Comparison of ENCODE assay signal across 24 mouse cellular contexts in the genomic region with DNA sequence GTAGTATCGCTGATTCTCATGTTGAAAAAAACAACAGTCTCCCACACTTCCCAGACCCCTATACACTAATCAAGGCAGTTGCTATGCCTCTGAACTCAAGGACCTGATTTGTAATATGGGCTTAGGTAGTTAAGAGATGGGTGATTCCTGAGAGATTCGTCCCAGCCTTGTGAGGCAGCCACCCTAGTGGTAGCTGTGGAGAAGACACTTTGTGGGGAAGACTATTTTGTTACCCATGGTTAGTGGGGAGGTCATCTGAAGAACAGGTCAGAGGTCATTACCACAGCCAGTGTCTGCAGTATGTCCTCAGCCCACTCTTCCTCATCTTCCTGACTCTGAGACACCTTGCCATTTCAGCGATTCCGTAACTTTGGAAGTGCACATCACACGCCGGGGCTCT. TPM values are rescaled to one million over a fixed set of nuclear protein-coding genes. Genes with fewer than 3 reads are reported as not detected.
A peak's percentile ranks its signal among the peaks of the same experiment; 100 is the strongest.
DNase-seq lines count a peak whose midpoint lies in the region; ATAC-seq and TF ChIP-seq lines count a peak whose summit lies in the region.
"Had no signal": no experiment of that assay in that cellular context is flagged by ENCODE, and none has a peak within 500 bp of the region (broad histone marks: within the 10 kb centered on the region; RNA-seq: fewer than 3 reads in every experiment).

No protein-coding gene starts in this region.

- no peak overlapping the region for H3K9ac ChIP-seq in forebrain, postnatal 0 days
- no peak overlapping the region for H3K9ac ChIP-seq in forebrain, embryonic 13.5 days
- no peak overlapping the region for H3K9ac ChIP-seq in liver, adult 2 months (ENCODE audit: low read depth, low read length)
- no peak overlapping the region for H3K9ac ChIP-seq in liver, embryonic 11.5 days (ENCODE audit: low read depth, low read length)
- no peak overlapping the region for H3K9ac ChIP-seq in midbrain, postnatal 0 days (replicated peaks; ENCODE audit: low read length, poor library complexity, severe bottlenecking)
- no peak overlapping the region for H3K9ac ChIP-seq in midbrain, embryonic 15.5 days
- H3K9ac ChIP-seq: embryonic facial prominence, embryonic 13.5 days; heart, embryonic 13.5 days; liver, embryonic 15.5 days; midbrain, embryonic 13.5 days had no signal

- no peaks in the 10 kb centered on the region for H3K4me1 ChIP-seq in forebrain, postnatal 0 days (ENCODE audit: insufficient read depth)
- peaks cover 5% of the 10 kb centered on the region; the same call in 1 of the 2 replicates for H3K4me1 ChIP-seq in forebrain, embryonic 13.5 days
- H3K4me1 ChIP-seq in liver, adult 2 months (ENCODE audit: control insufficient read depth, insufficient read depth, low read length): no peaks in the 10 kb centered on the region
- peaks cover 6% of the 10 kb centered on the region; the same call in 1 of the 2 replicates for H3K4me1 ChIP-seq in liver, embryonic 11.5 days (replicated peaks; ENCODE audit: control insufficient read depth, insufficient read depth, low read length)
- no peaks in the 10 kb centered on the region for H3K4me1 ChIP-seq in midbrain, postnatal 0 days (ENCODE audit: insufficient read depth, low read length)
- H3K4me1 ChIP-seq in midbrain, embryonic 15.5 days: peaks cover 8% of the 10 kb centered on the region

- peak; percentile 24; the same call in 1 of the 2 replicates for TF ChIP-seq CTCF in forebrain, postnatal 0 days (IDR thresholded peaks at IDR 0.05; ENCODE audit: low read depth)
- peak; percentile 2; the same call in 1 of the 2 replicates for TF ChIP-seq CTCF in liver, adult 2 months (IDR thresholded peaks at IDR 0.05; ENCODE audit: low read depth, low read length)
- TF ChIP-seq CTCF in midbrain, postnatal 0 days (IDR thresholded peaks at IDR 0.05): 0 out of 2 replicates have a peak, but pooled peaks have one; percentile 14

- H3K4me2 ChIP-seq in forebrain, postnatal 0 days (ENCODE audit: low read depth): no peak overlapping the region
- H3K4me2 ChIP-seq in forebrain, embryonic 13.5 days: no peak overlapping the region
- no peak overlapping the region for H3K4me2 ChIP-seq in liver, embryonic 11.5 days
- H3K4me2 ChIP-seq in midbrain, postnatal 0 days (ENCODE audit: low read depth, low read length, poor library complexity, severe bottlenecking): no peak overlapping the region
- no peak overlapping the region for H3K4me2 ChIP-seq in midbrain, embryonic 15.5 days
- H3K4me2 ChIP-seq: embryonic facial prominence, embryonic 13.5 days; heart, embryonic 13.5 days; liver, embryonic 15.5 days; midbrain, embryonic 13.5 days had no signal

- H3K27ac ChIP-seq in forebrain, postnatal 0 days (ENCODE audit: low read depth, low read length): no peak overlapping the region
- H3K27ac ChIP-seq in forebrain, embryonic 13.5 days: no peak overlapping the region
- H3K27ac ChIP-seq in liver, adult 2 months (replicated peaks; ENCODE audit: insufficient read depth, low read depth, low read length): no peak overlapping the region
- no peak overlapping the region for H3K27ac ChIP-seq in liver, embryonic 11.5 days (ENCODE audit: low read depth, low read length)
- H3K27ac ChIP-seq in midbrain, postnatal 0 days (ENCODE audit: low read depth, low read length): no peak overlapping the region
- H3K27ac ChIP-seq in midbrain, embryonic 15.5 days: no peak overlapping the region
- H3K27ac ChIP-seq: embryonic facial prominence, embryonic 13.5 days; heart, embryonic 13.5 days; liver, embryonic 15.5 days; midbrain, embryonic 13.5 days had no signal

- no peak for DNase-seq in forebrain, postnatal 0 days
- DNase-seq in liver, adult 2 months (ENCODE audit: extremely low read depth, low read depth, low spot score): no peak
- no peak for DNase-seq in liver, embryonic 11.5 days (ENCODE audit: low spot score)
- DNase-seq in midbrain, postnatal 0 days (ENCODE audit: low spot score): no peak
- no peak for DNase-seq in frontal cortex, postnatal 14 days (ENCODE audit: low spot score in 2 of 2)
- DNase-seq in cerebellum, postnatal 4 days (ENCODE audit: low spot score in 2 of 2): no peak
- DNase-seq: adrenal gland, postnatal 14 days; cerebellum, postnatal 14 days; embryo, embryonic 11 days; gastrocnemius, postnatal 10 days; heart, postnatal 14 days; kidney, adult 2 months; kidney, postnatal 14 days; layer of hippocampus, postnatal 36 days; thymus, postnatal 25 days had no signal

- no peaks in the 10 kb centered on the region for H3K9me3 ChIP-seq in forebrain, postnatal 0 days (ENCODE audit: low read length)
- no peaks in the 10 kb centered on the region for H3K9me3 ChIP-seq in forebrain, embryonic 13.5 days (replicated peaks)
- H3K9me3 ChIP-seq in liver, embryonic 11.5 days (ENCODE audit: control insufficient read depth, low read length): no peaks in the 10 kb centered on the region
- H3K9me3 ChIP-seq in midbrain, postnatal 0 days (ENCODE audit: low read length): no peaks in the 10 kb centered on the region
- no peaks in the 10 kb centered on the region for H3K9me3 ChIP-seq in midbrain, embryonic 15.5 days
- H3K9me3 ChIP-seq: embryonic facial prominence, embryonic 13.5 days; heart, embryonic 13.5 days; liver, embryonic 15.5 days; midbrain, embryonic 13.5 days had no signal

- no peak for TF ChIP-seq POLR2A in liver, adult 2 months (IDR thresholded peaks at IDR 0.05; ENCODE audit: extremely low read depth, insufficient read depth, low read length)

- WGBS in forebrain, postnatal 0 days: 94% methylated on average over 6 of the region's 6 CpGs
- WGBS in forebrain, embryonic 13.5 days: 94% methylated on average over 6 of the region's 6 CpGs
- WGBS in liver, adult 2 months: 96% methylated on average over 6 of the region's 6 CpGs
- WGBS in liver, embryonic 11.5 days: 87% methylated on average over 6 of the region's 6 CpGs
- WGBS in midbrain, postnatal 0 days: 95% methylated on average over 6 of the region's 6 CpGs
- 94% methylated on average over 6 of the region's 6 CpGs for WGBS in midbrain, embryonic 15.5 days

- no peak for ATAC-seq in forebrain, postnatal 0 days
- no peak for ATAC-seq in forebrain, embryonic 13.5 days
- ATAC-seq in liver, embryonic 11.5 days (replicated peaks; ENCODE audit: low FRiP score): no peak
- ATAC-seq in midbrain, postnatal 0 days (ENCODE audit: low FRiP score): no peak
- no peak for ATAC-seq in midbrain, embryonic 15.5 days (replicated peaks)
- ATAC-seq: forebrain, embryonic 14.5 days; midbrain, embryonic 13.5 days had no signal

- peaks cover 56% of the 10 kb centered on the region for H3K79me2 ChIP-seq in liver, adult 2 months (ENCODE audit: control insufficient read depth, insufficient read depth, low read length)

- no peaks in the 10 kb centered on the region for H3K27me3 ChIP-seq in forebrain, postnatal 0 days (ENCODE audit: insufficient read depth, low read length)
- no peaks in the 10 kb centered on the region for H3K27me3 ChIP-seq in forebrain, embryonic 13.5 days
- no peaks in the 10 kb centered on the region for H3K27me3 ChIP-seq in liver, adult 2 months (ENCODE audit: control insufficient read depth, insufficient read depth, low read length)
- H3K27me3 ChIP-seq in liver, embryonic 11.5 days (replicated peaks; ENCODE audit: control insufficient read depth, insufficient read depth, low read length): no peaks in the 10 kb centered on the region
- no peaks in the 10 kb centered on the region for H3K27me3 ChIP-seq in midbrain, postnatal 0 days (ENCODE audit: insufficient read depth, low read length)
- H3K27me3 ChIP-seq in midbrain, embryonic 15.5 days (replicated peaks): no peaks in the 10 kb centered on the region
- H3K27me3 ChIP-seq: embryonic facial prominence, embryonic 13.5 days; liver, embryonic 15.5 days; midbrain, embryonic 13.5 days had no signal

- no peak overlapping the region for H3K4me3 ChIP-seq in forebrain, postnatal 0 days (ENCODE audit: low read depth, low read length)
- no peak overlapping the region for H3K4me3 ChIP-seq in forebrain, embryonic 13.5 days
- no peak overlapping the region for H3K4me3 ChIP-seq in liver, adult 2 months (ENCODE audit: insufficient read depth, low read depth, low read length)
- no peak overlapping the region for H3K4me3 ChIP-seq in liver, embryonic 11.5 days (ENCODE audit: low read depth, low read length)
- no peak overlapping the region for H3K4me3 ChIP-seq in midbrain, postnatal 0 days (ENCODE audit: low read depth, low read length)
- H3K4me3 ChIP-seq in midbrain, embryonic 15.5 days: no peak overlapping the region
- H3K4me3 ChIP-seq: embryonic facial prominence, embryonic 13.5 days; heart, embryonic 13.5 days; liver, embryonic 15.5 days; midbrain, embryonic 13.5 days; myocyte had no signal

- no peaks in the 10 kb centered on the region for H3K36me3 ChIP-seq in forebrain, postnatal 0 days (ENCODE audit: insufficient read depth)
- H3K36me3 ChIP-seq in forebrain, embryonic 13.5 days (ENCODE audit: poor library complexity, severe bottlenecking): no peaks in the 10 kb centered on the region
- no peaks in the 10 kb centered on the region for H3K36me3 ChIP-seq in liver, adult 2 months (ENCODE audit: control insufficient read depth, insufficient read depth, low read length)
- no peaks in the 10 kb centered on the region for H3K36me3 ChIP-seq in liver, embryonic 11.5 days (ENCODE audit: control insufficient read depth, insufficient read depth, low read length)
- H3K36me3 ChIP-seq in midbrain, postnatal 0 days (ENCODE audit: insufficient read depth, low read length): no peaks in the 10 kb centered on the region
- no peaks in the 10 kb centered on the region for H3K36me3 ChIP-seq in midbrain, embryonic 15.5 days (replicated peaks)
- H3K36me3 ChIP-seq: embryonic facial prominence, embryonic 13.5 days; heart, embryonic 13.5 days; liver, embryonic 15.5 days; midbrain, embryonic 13.5 days had no signal

RNA-seq across cellular contexts. Expression of a gene that starts 24.3 kb away (rescaled TPM):
- total RNA-seq in forebrain, postnatal 0 days (2014; rRNA removed): 8.2 and 10.2 TPM in 2 replicates
- polyA plus RNA-seq in forebrain, postnatal 0 days (2015; fragmentation: Nextera tagmentation; extraction: Ambion mirVana): 1.6 and 2.4 TPM in 2 replicates
- 1.1 TPM in 2 replicates for polyA plus RNA-seq in forebrain, embryonic 13.5 days (2015; fragmentation: Nextera tagmentation; extraction: Ambion mirVana)
- 46.2 and 50.2 TPM in 2 replicates for total RNA-seq in liver, adult 2 months (2014; rRNA removed)
- 43.2 and 45.8 TPM in 2 replicates for polyA plus RNA-seq in liver, adult 2 months (2012; rRNA removed)
- polyA plus RNA-seq in liver, embryonic 11.5 days (2014; fragmentation: Nextera tagmentation; extraction: Ambion mirVana): 1.3 and 1.8 TPM in 2 replicates
- 8.3 and 14.9 TPM in 2 replicates for total RNA-seq in midbrain, postnatal 0 days (2014; rRNA removed)
- polyA plus RNA-seq in midbrain, postnatal 0 days (2015; fragmentation: Nextera tagmentation; extraction: Ambion mirVana): 1.5 and 1.8 TPM in 2 replicates
- polyA plus RNA-seq in midbrain, embryonic 15.5 days (2015; fragmentation: Nextera tagmentation; extraction: Ambion mirVana): 1.1 TPM in 2 replicates
- total RNA-seq: megakaryocyte, adult 5-6 weeks had no signal

Comparison
In these comparisons a context has a peak if more than half of its experiments do, and no peak if none do; other contexts are left out.
1. RNA of a gene that starts 24.3 kb away (polyA plus RNA-seq): 43.2 to 45.8 TPM in liver, adult 2 months; 1.6 to 2.4 TPM in forebrain, postnatal 0 days, 1.5 to 1.8 TPM in midbrain, postnatal 0 days, 1.3 to 1.8 TPM in liver, embryonic 11.5 days, 1.1 TPM in forebrain, embryonic 13.5 days and 1.1 TPM in midbrain, embryonic 15.5 days; every median in the first group is over 10 times any median in the second.
2. Peak in every context shown above with its lines, with median percentiles within 50 percentile points of each other: CTCF ChIP-seq.